Mouse (Mus musculus) intestine, postnatal 0 days (tissue): ENCODE measurements around the gene Gm42372. TPM values are rescaled to one million over a fixed set of nuclear protein-coding genes. Genes with fewer than 3 reads are reported as not detected.

Experiments used
- ATAC-seq: fragments of 200-750 bp; cut with Nextera tagmentation; 2 replicates; pipeline ENCODE4 v1.8.0; 2017; ENCODE audit warnings: mild to moderate bottlenecking, moderate TSS enrichment, moderate library complexity
- H3K27ac ChIP-seq: fragments of 300-500 bp; sonication (generic); 2 replicates; pipeline ENCODE4 v1.5.1; 2014; ENCODE audit warnings: mild to moderate bottlenecking, low read depth, low read length, moderate library complexity
- H3K27me3 ChIP-seq: fragments of 300-500 bp; sonication (generic); replicated peaks from 2 replicates; pipeline ENCODE4 v1.6.1; 2014; ENCODE audit warnings: low read length, mixed read lengths; ENCODE audit not compliant: control insufficient read depth, insufficient read depth
- H3K36me3 ChIP-seq: fragments of 300-500 bp; sonication (generic); 2 replicates; pipeline ENCODE4 v1.6.1; 2014; ENCODE audit warnings: mild to moderate bottlenecking, moderate library complexity; ENCODE audit not compliant: control insufficient read depth, insufficient read depth
- H3K4me1 ChIP-seq: fragments of 300-500 bp; sonication (generic); replicated peaks from 2 replicates; pipeline ENCODE4 v1.6.1; 2014; ENCODE audit warnings: antibody characterized with exemption, low read length, mixed read lengths; ENCODE audit not compliant: control insufficient read depth, insufficient read depth
- H3K4me2 ChIP-seq: fragments of 300-500 bp; sonication (generic); replicated peaks from 2 replicates; pipeline ENCODE4 v1.6.1; 2014; ENCODE audit warnings: low read depth, mild to moderate bottlenecking, moderate library complexity
- H3K4me3 ChIP-seq: fragments of 300-500 bp; sonication (generic); 2 replicates; pipeline ENCODE4 v1.5.1; 2014; ENCODE audit warnings: low read depth, low read length
- H3K9ac ChIP-seq: fragments of 300-500 bp; sonication (generic); 2 replicates; pipeline ENCODE4 v1.6.1; 2014; ENCODE audit warnings: mild to moderate bottlenecking, low read depth, low read length
- H3K9me3 ChIP-seq: fragments of 300-500 bp; sonication (generic); 2 replicates; pipeline ENCODE4 v1.6.1; 2016; ENCODE audit warnings: mixed run types; ENCODE audit not compliant: control insufficient read depth
- CTCF ChIP-seq: sonication (generic); IDR thresholded peaks from 2 replicates; pipeline ENCODE4 v1.5.1; 2016; ENCODE audit warnings: low read depth, mild to moderate bottlenecking, control low read depth, antibody characterized with exemption, moderate library complexity
- WGBS: fragments of 180-500 bp; shearing (Covaris S2); extraction: QIAGEN DNeasy Blood & Tissue Kit; methylation state at CpG from one replicate; pipeline ENCODE4 v1.1.7; 2014; 5-methylcytosine and 5-hydroxymethylcytosine counted together
- polyA plus RNA-seq: library from polyadenylated mRNA; unstranded; fragments of >200 nt; fragmentation: Nextera tagmentation; extraction: Ambion mirVana; gene quantifications from 2 replicates; pipeline ENCODE4 v1.2.1, GENCODE M21; 2015

The Gm42372 gene
- polyA plus RNA-seq, 1 experiment from 2014 or later, result 0.09 TPM

DNA sequence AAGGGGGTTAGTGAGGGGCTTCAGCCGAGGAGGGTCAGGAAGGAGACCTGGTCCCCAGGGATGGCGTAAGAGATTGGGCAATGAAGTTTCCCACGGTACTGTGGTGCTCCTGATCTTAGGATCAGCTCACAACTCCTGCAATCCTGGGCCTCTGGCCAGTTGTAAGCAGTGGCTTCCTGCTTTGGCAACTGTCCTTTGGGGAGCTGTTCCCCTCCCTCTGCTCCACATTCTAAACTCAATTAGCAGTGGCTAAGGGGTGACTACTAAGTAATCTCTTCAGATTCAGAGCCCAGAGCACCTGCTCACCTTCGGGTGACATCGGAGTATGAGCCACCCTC is 27.1 kb downstream of the Gm42372 start:
- whole genome bisulfite sequencing, result 83% methylated on average over 5 of the region's 5 CpGs

GRCm38 (mm10) chr7:17011909-17012590 is 29.2 kb downstream of the Gm42372 start:
- Histone ChIP-seq H3K36me3 (peaks cover 89% of the 10 kb centered on the region), H3K9ac (no peak overlapping the region), H3K4me3 (no peak overlapping the region), H3K27me3 (no peaks in the 10 kb centered on the region), H3K27ac (no peak overlapping the region), H3K4me2 (no peak overlapping the region), H3K4me1 (peaks cover 12% of the 10 kb centered on the region; the same call in 1 of the 2 replicates), H3K9me3 (no peaks in the 10 kb centered on the region)
- no peak for ATAC-seq
- no peak for TF ChIP-seq CTCF
- WGBS, result 93% methylated on average over 7 of the region's 7 CpGs

More for the DNA sequence above, 27.1 kb downstream of the Gm42372 start:
- Histone ChIP-seq H3K9ac (no peak overlapping the region), H3K27me3 (no peaks in the 10 kb centered on the region), H3K27ac (no peak overlapping the region), H3K4me2 (no peak overlapping the region), H3K9me3 (no peaks in the 10 kb centered on the region), H3K36me3 (peaks cover 94% of the 10 kb centered on the region), H3K4me1 (peaks cover 4% of the 10 kb centered on the region; the same call in 1 of the 2 replicates), H3K4me3 (no peak overlapping the region)
- ATAC-seq, result no peak
- TF ChIP-seq CTCF, result no peak

DNA sequence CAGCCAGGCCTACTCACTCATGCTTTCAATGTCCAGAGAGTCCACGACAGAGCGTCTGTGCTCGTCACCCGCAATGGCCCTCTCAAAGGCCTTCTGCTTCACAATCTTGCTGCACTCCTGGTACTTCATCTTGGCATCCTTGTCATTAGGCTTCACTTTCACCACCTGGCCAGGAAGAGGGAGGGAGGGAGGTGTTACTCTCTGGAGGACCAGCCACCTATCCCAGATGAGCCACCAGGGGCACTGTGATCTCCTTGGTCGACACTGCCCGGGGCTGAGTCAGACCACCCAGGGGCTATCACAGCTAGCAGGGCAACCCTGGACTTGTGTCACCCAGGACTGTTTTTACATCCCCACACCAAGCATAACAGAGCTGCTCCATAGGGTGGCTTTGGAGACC is 32.5 kb downstream of the Gm42372 start:
- ATAC-seq, result peak; percentile 3; the same call in 1 of the 2 replicates
- Histone ChIP-seq H3K4me2 (no peak overlapping the region), H3K27me3 (no peaks in the 10 kb centered on the region), H3K4me1 (0 out of 2 replicates have a peak, but pooled peaks cover 8% of the 10 kb centered on the region), H3K9ac (no peak overlapping the region), H3K4me3 (no peak overlapping the region), H3K9me3 (no peaks in the 10 kb centered on the region), H3K36me3 (peaks cover 66% of the 10 kb centered on the region), H3K27ac (no peak overlapping the region; the same call in 1 of the 2 replicates)
- peak; percentile 47 for TF ChIP-seq CTCF
- 81% methylated on average over 6 of the region's 6 CpGs for WGBS

GRCm38 (mm10) chr7:17017036-17017435 is 34.1 kb downstream of the Gm42372 start:
- Histone ChIP-seq H3K27me3 (no peaks in the 10 kb centered on the region), H3K36me3 (peaks cover 69% of the 10 kb centered on the region)
- no peak for TF ChIP-seq CTCF

DNA sequence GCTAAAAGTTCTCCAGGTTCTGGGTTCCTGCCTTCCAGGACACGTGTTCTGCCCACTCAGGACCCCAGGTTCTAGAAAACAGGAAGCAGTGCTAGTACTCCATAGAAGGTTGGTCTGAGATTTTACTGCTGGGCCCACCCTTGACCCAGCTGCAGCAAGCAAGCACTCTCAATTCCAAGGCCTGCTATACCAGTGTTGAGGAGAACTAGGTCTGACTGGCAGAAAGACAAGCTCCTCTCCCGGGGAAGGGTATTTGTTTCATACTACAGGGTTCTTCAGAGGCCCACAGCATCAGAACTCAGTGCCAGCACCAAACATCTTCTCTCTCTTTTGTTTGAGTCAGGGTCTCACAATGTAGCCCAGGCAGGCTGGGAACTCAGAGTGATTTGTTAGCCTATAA is 35.0 kb downstream of the Gm42372 start:
- ATAC-seq, result no peak
- Histone ChIP-seq H3K27me3 (no peaks in the 10 kb centered on the region), H3K9me3 (no peaks in the 10 kb centered on the region), H3K36me3 (peaks cover 69% of the 10 kb centered on the region), H3K9ac (no peak overlapping the region), H3K4me1 (0 out of 2 replicates have a peak, but pooled peaks cover 8% of the 10 kb centered on the region), H3K27ac (peak overlapping the region; percentile 66; the same call in 1 of the 2 replicates), H3K4me2 (no peak overlapping the region), H3K4me3 (no peak overlapping the region)
- WGBS, result 68% methylated on average over 2 of the region's 2 CpGs
- TF ChIP-seq CTCF, result no peak

More at GRCm38 (mm10) chr7:17017036-17017435, 34.1 kb downstream of the Gm42372 start:
- Histone ChIP-seq H3K4me2 (no peak overlapping the region), H3K27ac (peak overlapping the region; percentile 66), H3K4me1 (0 out of 2 replicates have a peak, but pooled peaks cover 8% of the 10 kb centered on the region), H3K4me3 (no peak overlapping the region), H3K9me3 (no peaks in the 10 kb centered on the region), H3K9ac (no peak overlapping the region)
- 18% methylated on average over 1 of the region's 1 CpGs for WGBS
- ATAC-seq, result peak; percentile 97

GRCm38 (mm10) chr7:17019426-17020166 is 36.7 kb downstream of the Gm42372 start:
- no peak for ATAC-seq
- Histone ChIP-seq H3K9me3 (no peaks in the 10 kb centered on the region), H3K27ac (no peak overlapping the region), H3K4me3 (no peak overlapping the region), H3K9ac (no peak overlapping the region), H3K36me3 (peaks cover 58% of the 10 kb centered on the region), H3K27me3 (no peaks in the 10 kb centered on the region), H3K4me1 (peaks cover 16% of the 10 kb centered on the region; the same call in 1 of the 2 replicates), H3K4me2 (no peak overlapping the region)
- 76% methylated on average over 7 of the region's 7 CpGs for WGBS
- TF ChIP-seq CTCF, result no peak
